Mouse (Mus musculus): Measurements from ENCODE around the gene 2610028H24Rik. TPM values are rescaled to one million over a fixed set of nuclear protein-coding genes. Genes with fewer than 3 reads are reported as not detected.

2610028H24Rik gene
- total and polyA plus RNA-seq, 2 experiments from 2014 or later, result not detected

DNA sequence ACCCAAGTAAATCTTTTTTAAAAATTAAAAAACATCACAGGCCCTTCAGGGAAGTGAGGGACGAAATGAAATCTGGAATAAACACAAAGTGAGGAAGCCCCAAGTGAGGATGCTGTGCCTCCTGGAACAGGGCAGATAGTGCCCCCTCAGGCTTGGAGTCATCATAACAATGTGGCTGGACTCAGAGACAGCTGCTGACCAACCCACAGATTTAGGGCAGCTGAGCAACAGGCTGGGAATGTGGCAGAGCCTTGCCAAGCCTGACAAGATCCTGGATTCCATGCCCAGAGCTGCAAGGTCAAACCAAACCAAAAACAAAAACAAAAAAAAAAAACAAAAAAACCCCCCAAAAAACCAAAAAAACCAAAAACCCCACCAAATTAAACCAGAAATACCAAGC is 12.4 kb downstream of the 2610028H24Rik start:
- no peak for DNase-seq (ENCODE audit: low spot score)
- no peaks in the 10 kb centered on the region for H3K9me3 ChIP-seq (ENCODE audit: low read length)
- no peak overlapping the region for H3K9ac ChIP-seq (replicated peaks; ENCODE audit: low read length, poor library complexity, severe bottlenecking)
- peaks cover 7% of the 10 kb centered on the region for H3K36me3 ChIP-seq (ENCODE audit: insufficient read depth, low read length)
- no peaks in the 10 kb centered on the region for H3K27me3 ChIP-seq (ENCODE audit: insufficient read depth, low read length)
- H3K27ac ChIP-seq (ENCODE audit: low read depth, low read length), result no peak overlapping the region
- no peaks in the 10 kb centered on the region for H3K4me1 ChIP-seq (ENCODE audit: insufficient read depth, low read length)
- no peak for ATAC-seq (ENCODE audit: low FRiP score)
- no peak overlapping the region for H3K4me2 ChIP-seq (ENCODE audit: low read depth, low read length, poor library complexity, severe bottlenecking)
- WGBS, result 92% methylated on average over 1 of the region's 1 CpGs
- TF ChIP-seq CTCF (IDR thresholded peaks at IDR 0.05), result no peak
- no peak overlapping the region for H3K4me3 ChIP-seq (ENCODE audit: low read depth, low read length)

DNA sequence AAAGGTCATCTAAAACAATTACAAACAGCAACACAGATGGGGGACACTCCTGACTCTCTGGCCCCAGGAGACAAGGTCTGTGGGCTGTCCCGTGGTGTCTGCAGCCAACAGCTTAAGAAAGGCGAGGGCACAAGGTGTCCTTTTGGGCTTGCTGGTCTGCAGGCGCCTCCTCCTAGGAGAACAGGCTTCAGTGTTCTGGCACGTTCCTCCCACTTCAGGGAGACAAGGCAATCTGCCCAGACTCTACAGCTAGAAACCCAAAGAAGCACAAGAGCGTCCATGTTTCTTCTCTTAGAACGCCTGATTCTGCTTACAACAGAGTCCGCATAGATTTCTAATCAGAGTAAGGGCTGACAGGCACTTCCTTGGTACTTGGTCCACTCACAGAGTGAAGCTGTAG is 13.4 kb downstream of the 2610028H24Rik start:
- Histone ChIP-seq H3K27ac (ENCODE audit: low read depth, low read length) (no peak overlapping the region), H3K27me3 (ENCODE audit: insufficient read depth, low read length) (no peaks in the 10 kb centered on the region), H3K4me2 (ENCODE audit: low read depth, low read length, poor library complexity, severe bottlenecking) (no peak overlapping the region), H3K9me3 (ENCODE audit: low read length) (no peaks in the 10 kb centered on the region), H3K36me3 (ENCODE audit: insufficient read depth, low read length) (peaks cover 7% of the 10 kb centered on the region), H3K9ac (replicated peaks; ENCODE audit: low read length, poor library complexity, severe bottlenecking) (no peak overlapping the region), H3K4me3 (ENCODE audit: low read depth, low read length) (no peak overlapping the region), H3K4me1 (ENCODE audit: insufficient read depth, low read length) (no peaks in the 10 kb centered on the region)
- 92% methylated on average over 7 of the region's 7 CpGs for WGBS
- no peak for DNase-seq (ENCODE audit: low spot score)
- ATAC-seq (ENCODE audit: low FRiP score), result no peak
- TF ChIP-seq CTCF (IDR thresholded peaks at IDR 0.05), result no peak

DNA sequence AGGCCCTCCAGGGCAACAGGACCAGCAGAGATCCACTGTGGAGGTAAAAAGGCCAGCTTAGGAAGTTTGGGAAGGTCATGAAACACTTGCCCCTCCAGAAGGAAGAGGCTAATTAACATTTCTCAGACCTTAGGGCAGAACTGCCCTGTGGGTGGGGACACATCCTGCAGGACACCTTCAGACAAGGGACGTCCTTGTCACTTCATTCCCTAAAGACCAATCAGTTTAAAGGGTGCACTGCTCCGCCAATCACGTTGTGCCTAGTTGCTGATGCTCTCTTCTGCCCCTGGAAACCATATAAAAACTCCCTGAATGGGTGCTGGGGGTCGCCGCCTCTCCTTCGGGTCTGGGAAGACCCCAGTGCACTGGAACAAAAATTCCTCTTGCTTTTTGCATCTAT is 13.8 kb downstream of the 2610028H24Rik start:
- ATAC-seq (ENCODE audit: low FRiP score), result no peak
- Histone ChIP-seq H3K36me3 (ENCODE audit: insufficient read depth, low read length) (peaks cover 7% of the 10 kb centered on the region), H3K9me3 (ENCODE audit: low read length) (no peaks in the 10 kb centered on the region), H3K4me3 (ENCODE audit: low read depth, low read length) (no peak overlapping the region), H3K27ac (ENCODE audit: low read depth, low read length) (no peak overlapping the region), H3K9ac (replicated peaks; ENCODE audit: low read length, poor library complexity, severe bottlenecking) (no peak overlapping the region), H3K4me2 (ENCODE audit: low read depth, low read length, poor library complexity, severe bottlenecking) (no peak overlapping the region), H3K4me1 (ENCODE audit: insufficient read depth, low read length) (peaks cover 2% of the 10 kb centered on the region; the same call in 1 of the 2 replicates), H3K27me3 (ENCODE audit: insufficient read depth, low read length) (no peaks in the 10 kb centered on the region)
- no peak for DNase-seq (ENCODE audit: low spot score)
- WGBS, result 96% methylated on average over 6 of the region's 6 CpGs
- no peak for TF ChIP-seq CTCF (IDR thresholded peaks at IDR 0.05)

DNA sequence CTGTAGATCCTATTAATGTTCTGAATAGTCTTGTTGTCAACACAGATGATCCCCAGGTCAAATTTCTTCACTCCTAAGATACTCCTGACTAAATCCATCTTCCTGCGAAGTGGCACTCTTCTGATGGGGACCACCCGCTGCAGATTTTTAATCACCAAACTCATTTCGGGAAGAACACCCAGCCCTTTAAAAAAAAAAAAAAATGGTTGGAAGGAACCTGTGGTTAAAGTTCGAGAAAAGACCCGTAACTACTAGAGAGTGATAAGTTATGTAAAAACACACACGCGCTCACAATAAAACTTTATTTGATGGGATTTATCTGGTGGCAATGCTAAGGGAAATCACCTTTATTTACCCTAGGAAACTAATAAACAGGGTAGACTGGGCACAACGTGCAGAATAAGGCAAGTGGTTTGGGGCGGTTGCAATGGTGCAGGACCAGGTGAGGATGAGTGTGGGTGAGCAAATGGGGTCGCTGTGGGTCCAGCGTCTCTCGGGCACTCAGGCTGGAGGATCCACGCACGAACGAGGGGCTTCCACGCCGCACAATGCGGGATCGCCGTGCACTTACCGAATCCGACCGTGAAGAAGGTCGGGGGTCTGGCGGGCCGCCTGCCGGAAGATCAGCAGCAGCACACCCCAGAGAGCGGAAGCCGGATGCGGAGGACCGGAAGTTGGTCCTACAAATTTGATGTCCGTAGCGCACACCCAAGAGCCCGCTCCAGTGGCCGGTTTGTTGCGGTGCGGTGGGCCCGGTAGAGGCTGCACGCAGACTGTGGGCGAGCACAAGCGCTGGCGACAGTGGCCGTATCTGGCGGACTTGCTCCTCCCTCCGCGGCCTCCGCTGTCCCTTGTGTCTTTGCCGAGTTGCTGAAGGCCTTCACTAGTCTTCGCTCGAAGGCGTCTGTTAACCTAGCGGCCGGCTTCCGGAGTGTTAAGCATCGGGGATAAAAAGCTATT is 19.6 kb downstream of the 2610028H24Rik start, which contains the start of the genes Mcm3ap and Ybey:
Mcm3ap (plus strand) TSS at position 725 of the 960 bp plus-strand sequence.
Ybey (minus strand) TSS at position 912 of the 960 bp plus-strand sequence.
- Histone ChIP-seq H3K27me3 (ENCODE audit: insufficient read depth, low read length) (no peaks in the 10 kb centered on the region), H3K4me1 (ENCODE audit: insufficient read depth, low read length) (peaks cover 3% of the 10 kb centered on the region; the same call in 1 of the 2 replicates), H3K9me3 (ENCODE audit: low read length) (no peaks in the 10 kb centered on the region), H3K27ac (ENCODE audit: low read depth, low read length) (peak within 1 kb of the TSS; percentile 81), H3K36me3 (ENCODE audit: insufficient read depth, low read length) (peaks cover 26% of the 10 kb centered on the region), H3K9ac (replicated peaks; ENCODE audit: low read length, poor library complexity, severe bottlenecking) (peak within 1 kb of the TSS; percentile 81), H3K4me2 (ENCODE audit: low read depth, low read length, poor library complexity, severe bottlenecking) (peak within 1 kb of the TSS; percentile 60), H3K4me3 (ENCODE audit: low read depth, low read length) (peak within 1 kb of the TSS; percentile 66)
- DNase-seq (ENCODE audit: low spot score) (peak; percentile 94), ATAC-seq (ENCODE audit: low FRiP score) (peak; percentile 96)
- 2% methylated on average over 55 of the region's 55 CpGs for WGBS
- peak; percentile 65 for TF ChIP-seq CTCF (IDR thresholded peaks at IDR 0.05)

DNA sequence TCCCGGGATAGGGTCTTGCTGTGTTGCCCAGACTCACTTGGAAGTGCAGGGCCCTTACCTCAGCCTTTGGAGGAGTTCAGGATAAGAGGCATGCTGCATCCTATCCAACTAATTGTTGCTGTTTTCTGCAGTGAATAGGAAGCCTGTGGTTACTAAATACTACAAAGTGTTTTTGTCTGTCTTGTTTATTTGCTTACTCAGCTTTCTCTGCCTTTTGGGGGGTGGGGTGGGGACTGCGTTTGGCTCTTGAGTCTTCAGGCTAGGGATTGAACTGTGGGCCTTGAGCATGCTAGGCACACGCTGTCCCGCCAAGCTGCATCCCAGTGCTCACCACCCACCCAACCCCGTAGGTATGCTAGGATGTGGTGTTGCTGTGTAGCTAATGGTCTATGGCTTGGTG is 24.9 kb downstream of the 2610028H24Rik start:
- H3K9ac ChIP-seq (replicated peaks; ENCODE audit: low read length, poor library complexity, severe bottlenecking), result no peak overlapping the region
- H3K36me3 ChIP-seq (ENCODE audit: insufficient read depth, low read length), result peaks cover 51% of the 10 kb centered on the region
- H3K27me3 ChIP-seq (ENCODE audit: insufficient read depth, low read length), result no peaks in the 10 kb centered on the region
- H3K4me1 ChIP-seq (ENCODE audit: insufficient read depth, low read length), result no peaks in the 10 kb centered on the region
- no peak overlapping the region for H3K4me2 ChIP-seq (ENCODE audit: low read depth, low read length, poor library complexity, severe bottlenecking)
- H3K4me3 ChIP-seq (ENCODE audit: low read depth, low read length), result no peak overlapping the region
- no peak for TF ChIP-seq CTCF (IDR thresholded peaks at IDR 0.05)
- H3K27ac ChIP-seq (ENCODE audit: low read depth, low read length), result no peak overlapping the region
- 94% methylated on average over 5 of the region's 5 CpGs for WGBS
- H3K9me3 ChIP-seq (ENCODE audit: low read length), result no peaks in the 10 kb centered on the region
- ATAC-seq (ENCODE audit: low FRiP score), result no peak
- DNase-seq (ENCODE audit: low spot score), result no peak

DNA sequence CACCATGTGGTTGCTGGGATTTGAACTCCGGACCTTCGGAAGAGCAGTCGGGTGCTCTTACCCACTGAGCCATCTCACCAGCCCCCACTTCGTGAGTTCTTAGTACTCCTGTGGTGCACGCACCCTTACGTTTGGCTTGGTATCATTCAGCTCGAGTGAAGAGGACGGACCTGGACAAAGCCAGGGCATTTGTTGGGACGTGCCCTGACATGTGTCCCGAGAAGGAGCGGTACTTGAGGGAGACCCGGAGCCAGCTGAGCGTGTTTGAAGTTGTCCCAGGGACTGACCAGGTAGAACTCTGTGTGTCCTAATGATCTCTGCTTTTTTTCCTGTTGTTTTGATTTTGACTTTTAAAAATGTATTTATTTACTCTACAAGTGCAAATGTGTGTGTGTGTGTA is 32.0 kb downstream of the 2610028H24Rik start:
- TF ChIP-seq CTCF (IDR thresholded peaks at IDR 0.05), result no peak
- no peak for DNase-seq (ENCODE audit: low spot score)
- Histone ChIP-seq H3K9ac (replicated peaks; ENCODE audit: low read length, poor library complexity, severe bottlenecking) (no peak overlapping the region), H3K27ac (ENCODE audit: low read depth, low read length) (no peak overlapping the region), H3K36me3 (ENCODE audit: insufficient read depth, low read length) (peaks cover 72% of the 10 kb centered on the region), H3K4me1 (ENCODE audit: insufficient read depth, low read length) (no peaks in the 10 kb centered on the region), H3K4me3 (ENCODE audit: low read depth, low read length) (no peak overlapping the region), H3K27me3 (ENCODE audit: insufficient read depth, low read length) (no peaks in the 10 kb centered on the region), H3K9me3 (ENCODE audit: low read length) (no peaks in the 10 kb centered on the region), H3K4me2 (ENCODE audit: low read depth, low read length, poor library complexity, severe bottlenecking) (no peak overlapping the region)
- ATAC-seq (ENCODE audit: low FRiP score), result no peak
- WGBS, result 96% methylated on average over 12 of the region's 13 CpGs
